Mouse (Mus musculus): ENCODE measurements at regions not wholly inside any gene's neighbourhood (a gene's known extent, or its start where the extent isn't known, plus 50 kb on each side); places are given as distances from the start of the nearest gene placed in this dataset.

- WGBS: 0% methylated on average over 1 of the region's 1 CpGs
- H3K4me2 ChIP-seq (replicated peaks; ENCODE audit: low read depth, low read length, severe bottlenecking): no peak overlapping the region
- no peaks in the 10 kb centered on the region for H3K27me3 ChIP-seq (ENCODE audit: control insufficient read depth, insufficient read depth, low read length)
- H3K4me1 ChIP-seq (ENCODE audit: control insufficient read depth, insufficient read depth, low read length): peaks cover 9% of the 10 kb centered on the region
- no peak overlapping the region for H3K27ac ChIP-seq (replicated peaks; ENCODE audit: low read depth, low read length)
- H3K36me3 ChIP-seq (ENCODE audit: control insufficient read depth, insufficient read depth, low read length): no peaks in the 10 kb centered on the region
- H3K9me3 ChIP-seq (ENCODE audit: control insufficient read depth, low read length): no peaks in the 10 kb centered on the region
- H3K4me3 ChIP-seq (replicated peaks; ENCODE audit: low read length): no peak overlapping the region
- peak; percentile 58 for DNase-seq (ENCODE audit: low spot score)
- H3K9ac ChIP-seq (ENCODE audit: low read depth, low read length, severe bottlenecking): no peak overlapping the region
- TF ChIP-seq POLR2A (IDR thresholded peaks at IDR 0.05; ENCODE audit: borderline replicate concordance, extremely low read depth, insufficient read depth, insufficient read length): no peak
- 0 out of 2 replicates have a peak, but pooled peaks have one; percentile 65 for ATAC-seq (ENCODE audit: low FRiP score, low read depth)
Measured at GRCm38 (mm10) chr12:98050500-98050899, 208.8 kb downstream of the Galc start.

GRCm38 (mm10) chr12:98050057-98050456 lies 209.2 kb downstream of the Galc start:
- no peaks in the 10 kb centered on the region for H3K27me3 ChIP-seq (ENCODE audit: control insufficient read depth, insufficient read depth, low read length)
- H3K9ac ChIP-seq (ENCODE audit: low read depth, low read length, severe bottlenecking): no peak overlapping the region
- no peak overlapping the region for H3K4me2 ChIP-seq (replicated peaks; ENCODE audit: low read depth, low read length, severe bottlenecking)
- ATAC-seq (ENCODE audit: low FRiP score, low read depth): 0 out of 2 replicates have a peak, but pooled peaks have one; percentile 26
- H3K4me3 ChIP-seq (replicated peaks; ENCODE audit: low read length): no peak overlapping the region
- H3K27ac ChIP-seq (replicated peaks; ENCODE audit: low read depth, low read length): no peak overlapping the region
- H3K9me3 ChIP-seq (ENCODE audit: control insufficient read depth, low read length): no peaks in the 10 kb centered on the region
- no peak for DNase-seq (ENCODE audit: low spot score)
- H3K4me1 ChIP-seq (ENCODE audit: control insufficient read depth, insufficient read depth, low read length): peaks cover 9% of the 10 kb centered on the region
- no peaks in the 10 kb centered on the region for H3K36me3 ChIP-seq (ENCODE audit: control insufficient read depth, insufficient read depth, low read length)
- no peak for TF ChIP-seq POLR2A (IDR thresholded peaks at IDR 0.05; ENCODE audit: borderline replicate concordance, extremely low read depth, insufficient read depth, insufficient read length)
- 9% methylated on average over 5 of the region's 5 CpGs for WGBS

GRCm38 (mm10) chr12:98047765-98048164 lies 211.5 kb downstream of the Galc start:
- DNase-seq (ENCODE audit: low spot score) (no peak), ATAC-seq (ENCODE audit: low FRiP score, low read depth) (no peak)
- no peak for TF ChIP-seq POLR2A (IDR thresholded peaks at IDR 0.05; ENCODE audit: borderline replicate concordance, extremely low read depth, insufficient read depth, insufficient read length)

GRCm38 (mm10) chr12:98046459-98047440 lies 212.5 kb downstream of the Galc start:
- Histone ChIP-seq H3K9ac (ENCODE audit: low read depth, low read length, severe bottlenecking) (no peak overlapping the region), H3K9me3 (ENCODE audit: control insufficient read depth, low read length) (no peaks in the 10 kb centered on the region), H3K4me1 (ENCODE audit: control insufficient read depth, insufficient read depth, low read length) (peaks cover 9% of the 10 kb centered on the region), H3K27me3 (ENCODE audit: control insufficient read depth, insufficient read depth, low read length) (no peaks in the 10 kb centered on the region), H3K4me2 (replicated peaks; ENCODE audit: low read depth, low read length, severe bottlenecking) (no peak overlapping the region), H3K27ac (replicated peaks; ENCODE audit: low read depth, low read length) (no peak overlapping the region), H3K4me3 (replicated peaks; ENCODE audit: low read length) (no peak overlapping the region), H3K36me3 (ENCODE audit: control insufficient read depth, insufficient read depth, low read length) (no peaks in the 10 kb centered on the region)
- 66% methylated on average over 11 of the region's 11 CpGs for WGBS
- DNase-seq (ENCODE audit: low spot score): no peak
- ATAC-seq (ENCODE audit: low FRiP score, low read depth): no peak
- no peak for TF ChIP-seq POLR2A (IDR thresholded peaks at IDR 0.05; ENCODE audit: borderline replicate concordance, extremely low read depth, insufficient read depth, insufficient read length)

More at GRCm38 (mm10) chr12:98047765-98048164, 211.5 kb downstream of the Galc start:
- no peaks in the 10 kb centered on the region for H3K27me3 ChIP-seq (ENCODE audit: control insufficient read depth, insufficient read depth, low read length)
- no peak overlapping the region for H3K27ac ChIP-seq (replicated peaks; ENCODE audit: low read depth, low read length)
- H3K9ac ChIP-seq (ENCODE audit: low read depth, low read length, severe bottlenecking): no peak overlapping the region
- no peak overlapping the region for H3K4me2 ChIP-seq (replicated peaks; ENCODE audit: low read depth, low read length, severe bottlenecking)
- peaks cover 9% of the 10 kb centered on the region for H3K4me1 ChIP-seq (ENCODE audit: control insufficient read depth, insufficient read depth, low read length)
- no peaks in the 10 kb centered on the region for H3K9me3 ChIP-seq (ENCODE audit: control insufficient read depth, low read length)
- H3K36me3 ChIP-seq (ENCODE audit: control insufficient read depth, insufficient read depth, low read length): no peaks in the 10 kb centered on the region
- 82% methylated on average over 8 of the region's 8 CpGs for WGBS
- H3K4me3 ChIP-seq (replicated peaks; ENCODE audit: low read length): no peak overlapping the region

GRCm38 (mm10) chr12:98045784-98046458 lies 213.3 kb downstream of the Galc start:
- Histone ChIP-seq H3K27ac (replicated peaks; ENCODE audit: low read depth, low read length) (no peak overlapping the region), H3K4me2 (replicated peaks; ENCODE audit: low read depth, low read length, severe bottlenecking) (no peak overlapping the region), H3K4me1 (ENCODE audit: control insufficient read depth, insufficient read depth, low read length) (peaks cover 9% of the 10 kb centered on the region), H3K27me3 (ENCODE audit: control insufficient read depth, insufficient read depth, low read length) (no peaks in the 10 kb centered on the region), H3K36me3 (ENCODE audit: control insufficient read depth, insufficient read depth, low read length) (no peaks in the 10 kb centered on the region), H3K9me3 (ENCODE audit: control insufficient read depth, low read length) (no peaks in the 10 kb centered on the region), H3K9ac (ENCODE audit: low read depth, low read length, severe bottlenecking) (no peak overlapping the region), H3K4me3 (replicated peaks; ENCODE audit: low read length) (no peak overlapping the region)
- WGBS: 67% methylated on average over 5 of the region's 5 CpGs
- ATAC-seq (ENCODE audit: low FRiP score, low read depth) (no peak), DNase-seq (ENCODE audit: low spot score) (no peak)
- no peak for TF ChIP-seq POLR2A (IDR thresholded peaks at IDR 0.05; ENCODE audit: borderline replicate concordance, extremely low read depth, insufficient read depth, insufficient read length)
